Mouse (Mus musculus): ENCODE measurements around the gene Cdhr4. TPM values are rescaled to one million over a fixed set of nuclear protein-coding genes. Genes with fewer than 3 reads are reported as not detected.

The Cdhr4 gene
- polyA plus RNA-seq (2017; shearing (Covaris generic)) = 0.60 TPM

DNA sequence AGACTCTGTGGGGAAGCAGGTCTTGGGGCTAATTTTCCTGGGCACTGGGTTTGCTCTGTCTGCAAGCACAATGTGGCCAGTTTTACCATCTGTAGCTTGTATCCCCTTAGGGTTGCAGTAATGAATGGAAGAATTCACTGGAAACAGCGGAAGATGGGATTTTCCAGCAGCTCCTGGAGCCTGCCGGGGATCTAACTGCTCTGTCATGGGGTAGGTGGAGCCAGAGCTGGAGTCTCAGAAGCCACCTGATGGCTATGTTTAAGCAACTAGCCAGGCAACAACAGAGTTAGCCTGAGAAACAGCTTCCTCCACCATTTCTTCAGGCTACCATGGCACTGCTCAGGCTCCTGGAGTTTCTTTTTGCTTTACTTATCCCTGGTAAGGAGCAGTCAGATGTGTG lies at the start of gene Cdhr4:
Gene Cdhr4, plus strand, starts transcription at position 301 of the 400 bp plus-strand sequence.

GRCm38 (mm10) chr9:107949922-107950235 lies 42.4 kb upstream of the Cdhr4 start, which contains the start of gene Traip:
Gene Traip (plus strand): TSS chr9:107950136.

GRCm38 (mm10) chr9:107975399-107976386 lies 16.6 kb upstream of the Cdhr4 start, which contains the start of gene Uba7:
Gene Uba7 (plus strand): TSS chr9:107975505.

GRCm38 (mm10) chr9:107982681-107983346 lies 9.5 kb upstream of the Cdhr4 start, which contains the start of gene Gm20661:
Gene Gm20661 (plus strand): TSS chr9:107983058.

GRCm38 (mm10) chr9:107985131-107986119 lies 6.9 kb upstream of the Cdhr4 start, which contains the start of gene Inka1:
Gene Inka1 (minus strand): TSS chr9:107985879.

DNA sequence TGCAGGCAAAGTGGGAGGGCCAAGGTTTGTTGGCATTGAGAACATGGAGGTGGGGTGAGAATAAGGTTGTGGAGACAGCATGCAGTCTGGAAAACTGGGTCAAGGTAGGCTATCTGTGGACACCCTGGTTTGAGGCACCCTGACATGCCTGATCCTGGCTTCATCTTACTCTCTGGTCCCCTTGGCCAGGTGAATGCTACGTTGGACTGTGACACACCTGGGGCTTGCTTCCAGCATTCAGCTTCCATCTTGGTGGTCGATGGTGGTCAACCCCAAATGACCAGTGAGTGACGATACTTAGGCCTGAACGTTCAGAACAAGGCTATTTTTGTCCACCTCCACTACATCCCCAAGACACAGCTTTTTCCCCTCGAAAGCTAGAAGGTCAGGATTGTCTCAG lies 3.8 kb downstream of the Cdhr4 start, which contains the start of gene Gm20662:
Gene Gm20662, plus strand, starts transcription at position 301 of the 400 bp plus-strand sequence.

GRCm38 (mm10) chr9:108001922-108002770 lies 9.8 kb downstream of the Cdhr4 start, which contains the start of gene Ip6k1:
Gene Ip6k1 (plus strand): TSS chr9:108002501.

DNA sequence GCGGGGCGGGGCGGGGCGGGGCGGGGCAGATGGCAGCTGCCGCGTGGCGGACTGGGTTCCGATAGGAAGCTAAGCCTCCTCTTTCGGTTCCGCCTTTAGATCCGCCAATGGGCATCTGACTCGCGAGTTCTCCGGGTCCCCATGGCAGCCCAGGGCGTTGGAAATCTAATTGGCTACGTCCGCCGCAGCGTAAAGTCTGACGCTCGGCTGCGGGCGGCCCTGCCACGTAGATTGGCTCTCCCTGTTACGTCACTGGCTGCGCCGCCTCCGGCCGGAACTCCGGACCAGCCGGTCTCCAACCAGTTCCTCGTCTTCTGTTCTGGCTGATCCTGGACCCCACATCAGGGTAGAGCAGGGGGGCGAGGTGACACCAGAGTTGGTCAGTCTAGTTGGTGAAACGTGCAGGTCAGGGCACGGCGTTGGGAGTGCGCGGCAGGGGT lies 56.7 kb downstream of the Cdhr4 start, which contains the start of gene Gmppb:
Gene Gmppb, plus strand, starts transcription at position 227 of the 440 bp plus-strand sequence.

Other genes with a start within 250 kb of the Cdhr4 start
- 309 TPM for gene Rbm5, start 221.5 kb upstream of the Cdhr4 start, polyA plus RNA-seq (2017; shearing (Covaris generic))
- 128 TPM for gene Rbm6, start 119.3 kb upstream of the Cdhr4 start, polyA plus RNA-seq (2017; shearing (Covaris generic))
- 27.7 TPM for gene Mon1a, start 104.3 kb upstream of the Cdhr4 start, polyA plus RNA-seq (2017; shearing (Covaris generic))
- gene Mst1r, start 85.6 kb upstream of the Cdhr4 start, polyA plus RNA-seq (2017; shearing (Covaris generic)) = 0.25 TPM
- gene Actl11, start 64.0 kb upstream of the Cdhr4 start, polyA plus RNA-seq (2017; shearing (Covaris generic)) = not detected
- gene Camkv, start 56.8 kb upstream of the Cdhr4 start, polyA plus RNA-seq (2017; shearing (Covaris generic)) = not detected
- 4.1 TPM for gene Traip, start 42.4 kb upstream of the Cdhr4 start, polyA plus RNA-seq (2017; shearing (Covaris generic))
- 179 TPM for gene Uba7, start 17.0 kb upstream of the Cdhr4 start, polyA plus RNA-seq (2017; shearing (Covaris generic))
- not detected for gene Gm20661, start 9.4 kb upstream of the Cdhr4 start, polyA plus RNA-seq (2017; shearing (Covaris generic))
- gene Inka1, start 6.6 kb upstream of the Cdhr4 start, polyA plus RNA-seq (2017; shearing (Covaris generic)) = 1.8 TPM
- gene Gm20662, start 3.9 kb downstream of the Cdhr4 start, polyA plus RNA-seq (2017; shearing (Covaris generic)) = not detected
- 202 TPM for gene Ip6k1, start 10.0 kb downstream of the Cdhr4 start, polyA plus RNA-seq (2017; shearing (Covaris generic))
- 14.5 TPM for gene Gmppb, start 56.7 kb downstream of the Cdhr4 start, polyA plus RNA-seq (2017; shearing (Covaris generic))
- gene Amigo3, start 60.7 kb downstream of the Cdhr4 start, polyA plus RNA-seq (2017; shearing (Covaris generic)) = 0.85 TPM
- gene Mst1, start 87.9 kb downstream of the Cdhr4 start, polyA plus RNA-seq (2017; shearing (Covaris generic)) = 2.0 TPM
- gene Rnf123, start 90.8 kb downstream of the Cdhr4 start, polyA plus RNA-seq (2017; shearing (Covaris generic)) = 116 TPM
- 71.3 TPM for gene Apeh, start 102.1 kb downstream of the Cdhr4 start, polyA plus RNA-seq (2017; shearing (Covaris generic))
- 0.12 TPM for gene Bsn, start 197.9 kb downstream of the Cdhr4 start, polyA plus RNA-seq (2017; shearing (Covaris generic))

All from naive thymus-derived CD4-positive, alpha-beta T cell, adult 5 months (primary cell).